Mouse (Mus musculus): ENCODE measurements around the gene Bhlhe41. TPM values are rescaled to one million over a fixed set of nuclear protein-coding genes. Genes with fewer than 3 reads are reported as not detected.

Gene Bhlhe41
- polyA plus RNA-seq, 1 experiment from 2014 or later: 1.7 TPM

DNA sequence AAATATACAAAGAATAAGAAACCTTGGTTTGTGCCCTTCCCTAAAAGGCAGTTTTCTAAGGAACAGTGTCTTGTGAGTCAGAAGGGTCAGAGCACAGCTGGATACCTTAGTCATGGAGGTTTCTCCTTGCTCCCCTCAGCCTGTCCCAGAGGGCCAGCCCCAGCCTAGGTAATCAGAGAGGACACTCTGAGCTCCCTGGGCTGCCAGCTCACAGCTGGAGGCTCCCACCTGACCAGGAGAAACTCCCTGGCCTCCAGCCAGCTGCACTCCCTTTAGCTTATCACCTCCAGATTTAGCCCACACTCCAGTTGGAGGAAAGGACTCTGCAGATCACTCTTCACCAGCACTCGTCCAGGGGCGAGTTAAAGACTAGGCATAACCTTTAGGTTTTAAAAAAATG is 14.6 kb downstream of the Bhlhe41 start:
- H3K4me1 ChIP-seq: peaks cover 20% of the 10 kb centered on the region
- 57% methylated on average over 2 of the region's 2 CpGs for WGBS
- H3K27ac ChIP-seq (replicated peaks): no peak overlapping the region
- no peaks in the 10 kb centered on the region for H3K9me3 ChIP-seq (replicated peaks)
- peaks cover 38% of the 10 kb centered on the region for H3K27me3 ChIP-seq (ENCODE audit: low read depth, poor library complexity, severe bottlenecking)
- H3K36me3 ChIP-seq: no peaks in the 10 kb centered on the region
- H3K4me3 ChIP-seq: no peak overlapping the region
- no peak for DNase-seq (ENCODE audit: low spot score)

DNA sequence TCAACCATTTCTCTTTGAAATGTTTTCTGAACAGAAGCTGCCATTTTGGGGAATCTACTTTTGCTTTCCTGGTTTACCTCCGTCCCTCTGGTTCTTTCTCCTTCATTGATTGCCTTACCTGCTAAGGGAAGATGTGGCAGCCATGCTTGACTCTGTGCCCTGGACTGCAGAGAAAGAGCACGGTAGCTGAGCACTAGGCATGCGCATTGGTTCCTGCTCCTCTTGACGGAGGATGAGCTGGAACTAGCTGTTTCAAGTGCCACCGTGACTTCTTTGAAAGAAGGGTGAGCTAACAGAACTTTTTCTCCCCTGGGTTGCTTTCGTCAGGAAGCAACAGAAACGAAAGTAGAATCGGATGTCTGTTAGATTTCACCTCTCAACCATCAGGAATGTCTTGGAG is 17.7 kb downstream of the Bhlhe41 start:
- WGBS: 91% methylated on average over 8 of the region's 8 CpGs

DNA sequence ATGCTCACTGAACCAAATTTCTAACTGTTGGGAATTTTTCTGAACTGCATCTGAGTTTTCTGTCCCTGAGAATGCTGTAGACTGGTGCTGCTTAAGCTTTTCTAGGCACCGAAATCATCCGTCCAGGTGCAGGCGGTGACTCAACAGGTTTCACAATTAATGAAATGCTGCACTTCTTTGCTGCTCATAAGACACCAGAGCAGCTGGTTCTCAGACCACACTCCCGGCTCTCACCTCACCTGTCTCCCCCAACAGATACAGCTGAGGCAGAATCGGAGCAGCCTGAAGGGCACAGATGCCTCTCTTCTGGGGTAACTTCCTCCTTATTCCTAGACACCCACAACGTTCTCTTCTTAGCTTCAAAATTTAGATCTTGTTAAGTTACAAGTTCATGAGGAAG is 18.4 kb downstream of the Bhlhe41 start:
- Histone ChIP-seq H3K27me3 (ENCODE audit: low read depth, poor library complexity, severe bottlenecking) (peaks cover 8% of the 10 kb centered on the region; the same call in 1 of the 2 replicates), H3K9me3 (replicated peaks) (no peaks in the 10 kb centered on the region), H3K27ac (replicated peaks) (no peak overlapping the region), H3K4me1 (no peaks in the 10 kb centered on the region), H3K36me3 (no peaks in the 10 kb centered on the region), H3K4me3 (no peak overlapping the region)
- no peak for DNase-seq (ENCODE audit: low spot score)
- WGBS: 90% methylated on average over 6 of the region's 6 CpGs

More for the DNA sequence above, 17.7 kb downstream of the Bhlhe41 start:
- H3K4me3 ChIP-seq: no peak overlapping the region
- no peaks in the 10 kb centered on the region for H3K36me3 ChIP-seq
- no peaks in the 10 kb centered on the region for H3K4me1 ChIP-seq
- peaks cover 15% of the 10 kb centered on the region; the same call in 1 of the 2 replicates for H3K27me3 ChIP-seq (ENCODE audit: low read depth, poor library complexity, severe bottlenecking)
- H3K9me3 ChIP-seq (replicated peaks): no peaks in the 10 kb centered on the region
- no peak for DNase-seq (ENCODE audit: low spot score)
- H3K27ac ChIP-seq (replicated peaks): no peak overlapping the region

DNA sequence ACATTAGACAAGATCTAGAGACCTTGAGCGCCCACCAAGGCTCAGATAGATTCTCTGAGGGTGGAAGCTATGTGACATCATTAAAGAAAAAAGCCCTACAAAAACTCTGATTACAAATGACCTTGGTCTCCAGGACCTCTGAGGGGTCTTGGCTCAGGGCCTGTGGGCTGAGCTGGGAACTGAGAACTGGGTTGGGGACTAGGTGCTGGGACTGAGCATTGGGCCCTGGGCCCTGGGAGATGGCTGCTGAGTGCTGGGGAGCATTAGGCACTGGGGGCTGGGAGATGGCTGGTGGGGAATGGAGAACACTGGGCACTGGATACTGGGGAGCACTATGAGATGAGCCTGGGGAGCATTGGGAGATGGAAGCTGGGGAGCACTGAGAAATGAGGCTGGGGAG is 19.3 kb downstream of the Bhlhe41 start:
- Histone ChIP-seq H3K4me3 (no peak overlapping the region), H3K36me3 (no peaks in the 10 kb centered on the region)
- 88% methylated on average over 1 of the region's 1 CpGs for WGBS

DNA sequence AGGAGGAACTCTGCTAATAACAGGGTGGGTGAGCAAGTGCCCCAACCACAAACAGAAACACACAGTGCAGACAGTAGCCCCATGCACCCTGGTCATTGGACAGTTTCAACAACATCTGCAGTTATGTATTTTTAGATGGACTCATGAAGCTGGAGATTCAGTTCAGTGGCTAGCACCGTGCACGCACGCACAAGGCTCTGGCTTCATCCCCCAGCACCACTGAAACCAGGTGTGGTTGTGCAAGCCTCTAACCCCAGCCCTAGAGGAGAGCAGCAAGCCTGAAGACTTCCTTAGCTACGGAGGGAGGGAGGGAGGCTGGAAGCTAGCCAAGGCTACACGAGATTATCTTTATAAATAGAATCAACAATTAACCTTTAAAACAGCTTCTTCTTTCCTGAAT is 19.7 kb downstream of the Bhlhe41 start:
- H3K27ac ChIP-seq (replicated peaks): no peak overlapping the region
- H3K36me3 ChIP-seq: no peaks in the 10 kb centered on the region
- H3K4me1 ChIP-seq: no peaks in the 10 kb centered on the region
- no peaks in the 10 kb centered on the region for H3K9me3 ChIP-seq (replicated peaks)
- H3K4me3 ChIP-seq: no peak overlapping the region
- DNase-seq (ENCODE audit: low spot score): no peak
- 84% methylated on average over 5 of the region's 5 CpGs for WGBS
- H3K27me3 ChIP-seq (ENCODE audit: low read depth, poor library complexity, severe bottlenecking): peaks cover 4% of the 10 kb centered on the region; the same call in 1 of the 2 replicates

More for the DNA sequence above, 19.3 kb downstream of the Bhlhe41 start:
- Histone ChIP-seq H3K27me3 (ENCODE audit: low read depth, poor library complexity, severe bottlenecking) (peaks cover 4% of the 10 kb centered on the region; the same call in 1 of the 2 replicates), H3K27ac (replicated peaks) (no peak overlapping the region), H3K4me1 (no peaks in the 10 kb centered on the region), H3K9me3 (replicated peaks) (no peaks in the 10 kb centered on the region)
- no peak for DNase-seq (ENCODE audit: low spot score)

DNA sequence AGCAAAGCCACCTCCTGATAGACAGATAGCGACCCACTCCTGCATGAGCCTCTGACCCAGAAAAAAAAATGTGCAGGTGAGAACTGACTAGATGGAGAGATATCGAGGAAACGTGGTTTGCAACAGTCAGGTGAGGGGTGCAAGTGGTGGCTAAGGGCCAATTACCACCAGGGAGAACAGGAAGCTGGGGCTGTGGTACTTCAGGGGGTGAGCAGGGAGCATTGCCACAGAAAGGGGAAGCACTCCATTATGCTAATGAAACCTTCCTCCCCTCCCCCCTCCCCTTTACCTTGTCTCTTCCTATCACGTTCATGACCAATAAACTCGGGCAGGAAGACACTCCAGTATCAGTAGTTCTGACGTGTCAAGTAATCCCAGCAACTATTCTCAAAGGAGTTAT is 30.0 kb downstream of the Bhlhe41 start:
- Histone ChIP-seq H3K4me3 (no peak overlapping the region), H3K4me1 (peaks cover 8% of the 10 kb centered on the region; the same call in 1 of the 2 replicates), H3K9me3 (replicated peaks) (no peaks in the 10 kb centered on the region), H3K27ac (replicated peaks) (no peak overlapping the region), H3K36me3 (no peaks in the 10 kb centered on the region), H3K27me3 (ENCODE audit: low read depth, poor library complexity, severe bottlenecking) (0 out of 2 replicates have a peak, but pooled peaks cover 4% of the 10 kb centered on the region)
- WGBS: 73% methylated on average over 6 of the region's 6 CpGs
- DNase-seq (ENCODE audit: low spot score): no peak

DNA sequence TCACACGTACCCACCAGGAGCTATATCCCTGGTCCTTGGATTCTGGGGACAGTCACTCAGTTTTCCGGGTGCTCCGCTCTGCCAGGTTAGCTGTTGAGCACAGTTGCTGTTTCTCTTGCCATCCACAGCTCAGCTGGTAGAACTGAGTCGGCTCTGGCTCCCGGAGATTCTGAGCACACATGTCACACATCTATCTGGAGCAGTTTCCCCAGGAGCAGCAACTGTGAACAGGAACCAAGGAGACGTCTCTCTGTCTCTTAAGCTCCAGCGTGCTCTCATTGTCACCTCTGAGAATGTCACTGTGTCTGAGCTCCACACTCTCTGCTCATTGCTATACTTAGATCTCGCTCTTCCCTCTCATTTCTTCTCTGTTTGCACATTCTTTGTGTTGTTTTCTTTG is 32.4 kb downstream of the Bhlhe41 start:
- DNase-seq (ENCODE audit: low spot score): no peak
- H3K9me3 ChIP-seq (replicated peaks): no peaks in the 10 kb centered on the region
- H3K27ac ChIP-seq (replicated peaks): no peak overlapping the region
- 72% methylated on average over 8 of the region's 8 CpGs for WGBS
- H3K36me3 ChIP-seq: no peaks in the 10 kb centered on the region
- H3K4me1 ChIP-seq: peaks cover 12% of the 10 kb centered on the region; the same call in 1 of the 2 replicates
- H3K4me3 ChIP-seq: no peak overlapping the region
- H3K27me3 ChIP-seq (ENCODE audit: low read depth, poor library complexity, severe bottlenecking): 0 out of 2 replicates have a peak, but pooled peaks cover 4% of the 10 kb centered on the region

DNA sequence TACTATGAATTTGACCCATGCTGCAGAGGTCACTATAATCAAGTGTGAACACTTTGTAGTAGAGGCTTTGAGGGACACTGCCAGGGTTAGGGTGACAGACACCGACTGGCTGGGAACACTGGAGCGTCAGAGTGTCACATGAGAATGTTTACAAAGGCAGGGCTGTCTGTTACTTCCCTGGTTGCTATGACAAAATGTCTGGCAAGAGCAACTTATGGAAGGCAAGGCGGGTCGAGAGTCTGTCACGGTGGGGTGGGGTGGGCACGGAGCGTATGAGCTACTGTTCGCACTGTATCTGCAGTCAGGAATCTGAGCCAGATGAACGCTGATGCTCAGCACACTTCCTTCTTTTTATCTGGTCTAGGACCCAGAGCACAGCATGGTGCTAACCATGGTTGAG is 34.7 kb downstream of the Bhlhe41 start:
- no peak for DNase-seq (ENCODE audit: low spot score)
- Histone ChIP-seq H3K27me3 (ENCODE audit: low read depth, poor library complexity, severe bottlenecking) (0 out of 2 replicates have a peak, but pooled peaks cover 4% of the 10 kb centered on the region), H3K9me3 (replicated peaks) (no peaks in the 10 kb centered on the region), H3K4me3 (no peak overlapping the region), H3K36me3 (no peaks in the 10 kb centered on the region), H3K4me1 (peaks cover 10% of the 10 kb centered on the region; the same call in 1 of the 2 replicates), H3K27ac (replicated peaks) (no peak overlapping the region)
- WGBS: 72% methylated on average over 9 of the region's 9 CpGs

DNA sequence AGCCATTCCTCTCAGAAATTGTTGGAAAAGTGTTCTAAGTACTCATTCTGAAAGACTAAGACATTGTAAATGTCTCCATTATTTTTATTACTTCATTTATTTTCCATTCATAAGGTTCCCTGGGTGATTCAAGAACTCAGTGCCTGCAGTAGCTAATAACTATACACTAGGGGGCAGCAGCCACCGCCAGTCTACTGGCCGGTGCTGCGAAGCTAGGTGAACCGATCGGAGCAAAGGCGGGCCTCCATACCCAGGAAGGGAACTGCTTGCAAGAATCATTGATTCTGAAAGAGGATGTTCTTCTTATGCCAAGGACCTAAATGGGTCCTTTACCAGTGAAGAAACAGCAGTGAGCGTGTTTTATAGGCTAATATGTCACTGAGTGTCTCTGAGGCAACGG is 35.2 kb downstream of the Bhlhe41 start:
- Histone ChIP-seq H3K4me3 (no peak overlapping the region), H3K9me3 (replicated peaks) (no peaks in the 10 kb centered on the region), H3K27ac (replicated peaks) (no peak overlapping the region), H3K4me1 (peaks cover 10% of the 10 kb centered on the region; the same call in 1 of the 2 replicates), H3K36me3 (no peaks in the 10 kb centered on the region), H3K27me3 (ENCODE audit: low read depth, poor library complexity, severe bottlenecking) (0 out of 2 replicates have a peak, but pooled peaks cover 4% of the 10 kb centered on the region)
- 23% methylated on average over 8 of the region's 8 CpGs for WGBS
- peak; percentile 66 for DNase-seq (ENCODE audit: low spot score)

DNA sequence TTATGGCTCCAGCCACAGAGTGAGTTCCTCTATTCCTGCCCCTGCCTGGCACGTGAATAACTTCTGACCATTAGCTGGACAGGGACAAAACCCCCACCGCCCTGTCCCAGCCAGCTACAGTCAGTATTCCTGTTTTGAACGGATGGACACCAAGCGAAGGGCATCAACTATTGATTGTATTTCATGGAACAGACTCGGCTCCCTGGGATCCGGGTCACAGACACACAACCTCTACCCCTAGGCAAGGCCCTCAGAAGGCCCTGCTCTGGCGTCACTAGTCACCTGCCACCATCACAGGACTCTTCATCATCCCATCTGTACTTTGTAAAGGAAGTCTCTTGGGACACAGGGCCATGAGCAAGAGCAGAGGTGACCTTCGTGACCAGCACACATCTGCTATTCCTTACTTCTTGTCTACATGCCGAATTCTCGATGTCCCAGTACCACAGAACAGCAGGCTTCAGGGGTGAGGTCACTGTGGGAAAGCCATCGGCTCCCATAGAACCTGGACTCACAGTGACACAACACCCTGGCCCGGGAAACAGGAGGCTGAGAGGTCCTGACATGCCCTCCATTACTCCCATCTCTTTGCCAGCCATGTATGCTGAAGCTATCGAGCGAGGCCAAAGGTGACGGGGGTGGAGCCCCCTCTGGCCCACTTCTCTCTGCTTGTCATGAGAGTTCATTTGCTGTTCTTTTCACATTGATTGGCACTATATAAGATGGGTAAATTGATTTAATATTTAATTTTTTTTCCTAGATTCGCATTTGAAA is 36.1 kb downstream of the Bhlhe41 start:
- Histone ChIP-seq H3K9me3 (replicated peaks) (no peaks in the 10 kb centered on the region), H3K36me3 (no peaks in the 10 kb centered on the region), H3K27ac (replicated peaks) (no peak overlapping the region), H3K4me1 (peaks cover 10% of the 10 kb centered on the region; the same call in 1 of the 2 replicates), H3K27me3 (ENCODE audit: low read depth, poor library complexity, severe bottlenecking) (0 out of 2 replicates have a peak, but pooled peaks cover 4% of the 10 kb centered on the region), H3K4me3 (no peak overlapping the region)
- no peak for DNase-seq (ENCODE audit: low spot score)
- 79% methylated on average over 16 of the region's 16 CpGs for WGBS

DNA sequence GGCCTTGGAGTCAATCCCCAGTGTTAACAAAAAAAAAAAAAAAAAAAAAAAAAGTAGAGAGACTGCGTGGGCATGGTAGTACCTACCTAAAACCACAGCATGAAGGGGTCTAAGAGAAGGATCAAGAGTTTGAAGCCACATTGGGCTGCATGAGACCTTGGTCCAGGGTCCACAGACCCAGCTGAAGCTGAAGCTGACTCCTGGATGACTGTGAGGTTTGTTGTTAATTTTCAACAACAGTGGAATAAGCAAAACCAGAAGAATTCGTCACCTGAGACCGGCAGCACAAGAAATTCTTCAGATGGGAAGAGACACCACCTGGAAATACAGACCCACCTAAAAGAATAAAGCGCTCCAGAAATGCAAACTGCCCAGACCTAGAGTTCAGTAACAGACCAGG is 39.1 kb downstream of the Bhlhe41 start:
- no peak overlapping the region for H3K27ac ChIP-seq (replicated peaks)
- no peaks in the 10 kb centered on the region for H3K36me3 ChIP-seq
- 94% methylated on average over 4 of the region's 4 CpGs for WGBS
- H3K4me3 ChIP-seq: no peak overlapping the region
- H3K4me1 ChIP-seq: peaks cover 28% of the 10 kb centered on the region
- H3K27me3 ChIP-seq (ENCODE audit: low read depth, poor library complexity, severe bottlenecking): 0 out of 2 replicates have a peak, but pooled peaks cover 4% of the 10 kb centered on the region
- no peak for DNase-seq (ENCODE audit: low spot score)
- H3K9me3 ChIP-seq (replicated peaks): no peaks in the 10 kb centered on the region

DNA sequence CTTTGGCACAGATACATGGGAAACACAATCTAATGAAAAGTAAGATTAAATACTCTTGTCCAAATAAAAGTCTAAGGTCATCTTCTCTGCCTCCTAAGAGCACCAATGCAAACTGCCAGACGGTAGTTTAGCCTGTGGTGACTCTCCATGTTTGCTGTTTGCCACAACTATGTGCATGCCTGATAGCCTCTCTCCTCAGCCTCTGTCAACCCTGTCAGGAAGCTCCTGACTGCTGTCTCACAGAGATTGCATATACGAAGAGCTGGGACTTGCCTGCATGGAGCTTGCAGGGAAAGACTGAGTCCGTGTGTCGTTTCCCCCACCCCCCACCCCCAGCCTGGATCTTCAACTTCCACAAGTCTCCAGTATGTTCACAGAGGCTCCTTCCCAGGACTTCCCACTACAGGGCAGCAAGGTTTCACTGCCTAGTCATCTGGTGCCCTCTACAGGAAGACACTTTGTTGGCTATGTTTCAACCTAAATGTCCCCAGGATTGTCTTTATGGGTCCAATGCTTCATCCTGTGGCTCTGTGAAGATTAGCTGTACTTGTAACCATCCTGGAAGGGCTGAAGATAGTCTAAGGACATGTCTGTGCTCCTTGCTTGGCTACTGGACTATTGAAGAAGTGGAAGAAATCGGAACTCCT is 41.6 kb downstream of the Bhlhe41 start:
- peak; percentile 39 for DNase-seq (ENCODE audit: low spot score)
- H3K27me3 ChIP-seq (ENCODE audit: low read depth, poor library complexity, severe bottlenecking): no peaks in the 10 kb centered on the region
- peak overlapping the region; percentile 28; the same call in 1 of the 2 replicates for H3K27ac ChIP-seq (replicated peaks)
- no peaks in the 10 kb centered on the region for H3K36me3 ChIP-seq
- H3K4me3 ChIP-seq: no peak overlapping the region
- peaks cover 21% of the 10 kb centered on the region for H3K4me1 ChIP-seq
- WGBS: 56% methylated on average over 5 of the region's 5 CpGs
- H3K9me3 ChIP-seq (replicated peaks): no peaks in the 10 kb centered on the region

DNA sequence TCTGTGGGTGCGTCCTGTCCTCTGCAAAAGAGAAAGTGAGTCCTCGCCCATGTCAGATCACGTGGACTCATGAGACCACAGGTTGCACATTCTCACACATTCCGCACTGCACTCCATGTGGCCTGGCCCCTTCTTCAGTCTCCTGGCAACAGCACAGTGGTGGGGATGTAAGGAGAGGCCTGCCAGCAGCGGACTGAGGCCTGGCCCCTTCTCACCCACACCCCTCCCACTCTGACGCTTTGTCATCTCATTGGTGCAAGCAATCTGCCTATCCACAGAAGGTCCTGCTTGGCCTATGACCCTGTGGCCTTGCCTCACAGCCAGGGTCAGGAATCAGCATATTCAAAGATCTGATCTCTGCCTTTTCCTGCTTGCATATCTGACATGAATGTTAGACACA is 42.3 kb downstream of the Bhlhe41 start:
- Histone ChIP-seq H3K4me1 (peaks cover 21% of the 10 kb centered on the region), H3K27ac (replicated peaks) (peak overlapping the region; percentile 38; the same call in 1 of the 2 replicates), H3K9me3 (replicated peaks) (no peaks in the 10 kb centered on the region), H3K27me3 (ENCODE audit: low read depth, poor library complexity, severe bottlenecking) (no peaks in the 10 kb centered on the region), H3K4me3 (no peak overlapping the region), H3K36me3 (no peaks in the 10 kb centered on the region)
- 32% methylated on average over 6 of the region's 6 CpGs for whole genome bisulfite sequencing
- DNase-seq (ENCODE audit: low spot score): peak; percentile 83
